Mouse (Mus musculus) midbrain, embryonic 15.5 days (tissue): Measurements from ENCODE around the gene Fn1. TPM values are rescaled to one million over a fixed set of nuclear protein-coding genes. Genes with fewer than 3 reads are reported as not detected.

ENCODE experiments used
- ATAC-seq: fragments of 200-750 bp; cut with Nextera tagmentation; replicated peaks from 2 replicates; pipeline ENCODE4 v1.8.0; 2017; ENCODE audit warnings: moderate TSS enrichment
- H3K27ac ChIP-seq: fragments of 300-500 bp; sonication (generic); 2 replicates; pipeline ENCODE4 v1.5.1; 2015; ENCODE audit warnings: mild to moderate bottlenecking, inconsistent platforms
- H3K27me3 ChIP-seq: fragments of 300-500 bp; sonication (generic); replicated peaks from 2 replicates; pipeline ENCODE4 v1.6.1; 2015; ENCODE audit warnings: inconsistent platforms
- H3K36me3 ChIP-seq: fragments of 300-500 bp; sonication (generic); replicated peaks from 2 replicates; pipeline ENCODE4 v1.6.1; 2015; ENCODE audit warnings: inconsistent platforms
- H3K4me1 ChIP-seq: fragments of 300-500 bp; sonication (generic); 2 replicates; pipeline ENCODE4 v1.6.1; 2015; ENCODE audit warnings: inconsistent platforms
- H3K4me2 ChIP-seq: fragments of 300-500 bp; sonication (generic); 2 replicates; pipeline ENCODE4 v1.6.1; 2015; ENCODE audit warnings: inconsistent platforms, mild to moderate bottlenecking, moderate library complexity
- H3K4me3 ChIP-seq: fragments of 300-500 bp; sonication (generic); 2 replicates; pipeline ENCODE4 v1.5.1; 2015; ENCODE audit warnings: mild to moderate bottlenecking, inconsistent platforms
- H3K9ac ChIP-seq: fragments of 300-500 bp; sonication (generic); 2 replicates; pipeline ENCODE4 v1.6.1; 2015; ENCODE audit warnings: mild to moderate bottlenecking, inconsistent platforms
- H3K9me3 ChIP-seq: fragments of 300-500 bp; sonication (generic); 2 replicates; pipeline ENCODE4 v1.6.1; 2016; ENCODE audit warnings: inconsistent platforms
- WGBS: fragments of 180-500 bp; shearing (Covaris S2); methylation state at CpG from one replicate; pipeline ENCODE4 v1.1.7; 2015; ENCODE audit warnings: mixed read lengths; 5-methylcytosine and 5-hydroxymethylcytosine counted together
- polyA plus RNA-seq: library from polyadenylated mRNA; unstranded; fragments of >200 nt; fragmentation: Nextera tagmentation; extraction: Ambion mirVana; gene quantifications from 2 replicates; pipeline ENCODE4 v1.2.1, GENCODE M21; 2015

Gene Fn1
- polyA plus RNA-seq, 1 experiment from 2014 or later: 41.2 TPM

DNA sequence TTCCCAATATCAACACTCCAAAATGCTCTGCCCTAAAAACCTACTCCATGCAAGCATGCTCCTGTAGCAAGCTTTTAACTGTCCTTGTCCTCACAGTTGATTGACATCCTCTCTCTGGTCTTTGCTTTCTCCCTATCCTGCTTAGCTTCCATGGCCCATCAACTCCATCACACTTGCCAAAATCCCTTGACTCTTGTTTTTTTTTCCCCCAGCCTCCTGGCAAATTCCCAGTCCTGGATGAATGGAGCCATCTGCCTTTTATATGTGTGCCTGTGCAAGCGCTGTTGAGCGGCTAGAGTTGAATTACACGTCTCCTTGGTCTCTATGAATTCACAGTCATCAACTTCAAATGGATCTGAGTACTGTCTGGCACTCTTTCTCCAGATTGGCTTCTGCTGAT lies 112.6 kb downstream of the Fn1 start:
- Histone ChIP-seq H3K4me2 (no peak overlapping the region), H3K9me3 (no peaks in the 10 kb centered on the region), H3K27me3 (no peaks in the 10 kb centered on the region), H3K36me3 (no peaks in the 10 kb centered on the region), H3K27ac (no peak overlapping the region), H3K4me3 (no peak overlapping the region), H3K9ac (no peak overlapping the region), H3K4me1 (no peaks in the 10 kb centered on the region)
- ATAC-seq: no peak
- WGBS: 70% methylated on average over 3 of the region's 3 CpGs

DNA sequence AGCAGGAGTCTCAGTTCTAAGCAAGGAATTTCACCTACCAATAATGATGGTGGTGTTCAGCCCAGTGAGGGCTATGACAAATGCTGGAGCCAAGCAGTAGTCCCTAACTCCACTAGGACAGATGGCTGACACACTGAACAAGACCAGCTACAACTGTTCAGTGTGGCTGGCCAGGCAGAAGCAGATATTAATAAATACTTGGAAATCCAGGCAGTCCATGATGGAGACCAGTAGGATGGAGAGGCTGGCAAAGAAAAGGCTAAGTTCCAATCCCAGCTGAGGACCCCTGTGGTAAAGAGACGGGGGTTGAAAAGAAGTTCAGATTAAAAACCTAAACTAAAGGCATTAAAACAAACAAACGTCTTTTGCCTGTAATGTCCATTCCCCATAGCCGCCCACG lies 113.4 kb downstream of the Fn1 start:
- Histone ChIP-seq H3K27me3 (no peaks in the 10 kb centered on the region), H3K4me1 (no peaks in the 10 kb centered on the region), H3K9me3 (no peaks in the 10 kb centered on the region), H3K36me3 (no peaks in the 10 kb centered on the region), H3K4me2 (no peak overlapping the region), H3K9ac (no peak overlapping the region), H3K4me3 (no peak overlapping the region), H3K27ac (no peak overlapping the region)
- no peak for ATAC-seq
- 82% methylated on average over 4 of the region's 4 CpGs for WGBS

Other genes starting within 250 kb of the Fn1 start
- 0.08 and 0.14 TPM in 2 replicates for gene Abca12, start 238.3 kb downstream of the Fn1 start, polyA plus RNA-seq
- gene Atic, start 96.0 kb downstream of the Fn1 start, polyA plus RNA-seq: 28.7 and 29.4 TPM in 2 replicates